Mouse (Mus musculus) MEL (cell line): ENCODE data around the gene Mrpl1. TPM values are rescaled to one million over a fixed set of nuclear protein-coding genes. Genes with fewer than 3 reads are reported as not detected.
A peak's percentile ranks its signal among the peaks of the same experiment; 100 is the strongest.

Source experiments
- DNase-seq: peaks from one replicate; pipeline ENCODE4 v3.0.0; 2011; ENCODE audit warnings: low read depth, low spot score
- H3K27ac ChIP-seq: 2 replicates; pipeline ENCODE4 v1.5.1; 2012; ENCODE audit warnings: low read depth, mild to moderate bottlenecking, control low read depth, low read length, moderate library complexity; ENCODE audit not compliant: control insufficient read depth
- H3K27me3 ChIP-seq, 2 experiments: fragments of 150-350 bp in 1 of 2; sonication (generic) in 1 of 2; 2 replicates each; pipeline ENCODE4 v1.6.1; 2012; ENCODE audit warnings: low read length in 2 of 2, mild to moderate bottlenecking in 2 of 2, improper control_type of control experiment in 1 of 2, moderate library complexity in 1 of 2; ENCODE audit not compliant: insufficient read depth in 2 of 2, control insufficient read depth in 1 of 2
- H3K36me3 ChIP-seq, 2 experiments: 2 replicates each; pipeline ENCODE4 v1.6.1; 2012 to 2014; ENCODE audit warnings: low read length in 2 of 2, improper control_type of control experiment in 1 of 2, inconsistent platforms in 1 of 2, mild to moderate bottlenecking in 1 of 2; ENCODE audit not compliant: insufficient read depth in 2 of 2, control insufficient read depth in 1 of 2
- H3K4me1 ChIP-seq, 2 experiments: fragments of 150-350 bp in 1 of 2; sonication (generic) in 1 of 2; 2 replicates each; pipeline ENCODE4 v1.6.1; 2012; ENCODE audit warnings: low read length in 2 of 2, improper control_type of control experiment in 1 of 2, mild to moderate bottlenecking in 1 of 2; ENCODE audit not compliant: insufficient read depth in 2 of 2, control insufficient read depth in 1 of 2
- H3K4me3 ChIP-seq, 2 experiments: fragments of 150-350 bp in 1 of 2; sonication (generic) in 1 of 2; 2 replicates each; pipeline ENCODE4 v1.5.1; 2012; ENCODE audit warnings: low read depth in 2 of 2, low read length in 2 of 2, mild to moderate bottlenecking in 2 of 2, moderate library complexity in 2 of 2, control low read depth in 1 of 2, improper control_type of control experiment in 1 of 2; ENCODE audit not compliant: control insufficient read depth in 1 of 2, insufficient read depth in 1 of 2
- H3K79me2 ChIP-seq: 2 replicates; pipeline ENCODE4 v1.6.1; 2012; ENCODE audit warnings: mild to moderate bottlenecking, low read length, moderate library complexity; ENCODE audit not compliant: control insufficient read depth, poor library complexity, insufficient read depth
- H3K9ac ChIP-seq: 2 replicates; pipeline ENCODE4 v1.6.1; 2012; ENCODE audit warnings: low read depth, mild to moderate bottlenecking, control low read depth, low read length, moderate library complexity; ENCODE audit not compliant: control insufficient read depth, poor library complexity, severe bottlenecking
- H3K9me3 ChIP-seq: fragments of 150-350 bp; sonication (generic); replicated peaks from 2 replicates; pipeline ENCODE4 v1.6.1; 2012; ENCODE audit warnings: mild to moderate bottlenecking, low read length, improper control_type of control experiment, moderate library complexity; ENCODE audit not compliant: insufficient read depth
- BHLHE40 ChIP-seq: IDR thresholded peaks from 2 replicates; pipeline ENCODE4 v1.6.1; 2012; ENCODE audit warnings: low read depth, mild to moderate bottlenecking, inconsistent platforms, low read length, improper control_type of control experiment, borderline replicate concordance
- CTCF ChIP-seq, 3 experiments: IDR thresholded peaks in 2 of 3; conservative IDR thresholded peaks in 1 of 3; 2 replicates each; pipeline ENCODE4 v1.5.1; 2011 to 2012; ENCODE audit warnings: low read length in 3 of 3, low read depth in 2 of 3, mild to moderate bottlenecking in 2 of 3, improper control_type of control experiment in 1 of 3, inconsistent platforms in 1 of 3, mixed read lengths in 1 of 3, moderate library complexity in 1 of 3; ENCODE audit not compliant: control insufficient read depth in 1 of 3, insufficient read depth in 1 of 3, poor library complexity in 1 of 3, severe bottlenecking in 1 of 3
- E2F4 ChIP-seq: IDR thresholded peaks from 2 replicates; pipeline ENCODE4 v1.6.1; 2011; ENCODE audit warnings: low read depth, low read length, improper control_type of control experiment, borderline replicate concordance
- ELF1 ChIP-seq: IDR thresholded peaks from 2 replicates; pipeline ENCODE4 v1.6.1; 2014; ENCODE audit warnings: low read depth, mild to moderate bottlenecking, inconsistent platforms, low read length, improper control_type of control experiment, moderate library complexity
- EP300 ChIP-seq, 2 experiments: IDR thresholded peaks; 2 replicates each; pipeline ENCODE4 v1.6.1; 2011; ENCODE audit warnings: improper control_type of control experiment in 2 of 2, low read length in 2 of 2, low read depth in 1 of 2, mild to moderate bottlenecking in 1 of 2
- GABPA ChIP-seq: IDR thresholded peaks from 2 replicates; pipeline ENCODE4 v1.6.1; 2012; ENCODE audit warnings: low read depth, mild to moderate bottlenecking, inconsistent platforms, low read length, improper control_type of control experiment, moderate library complexity
- GATA1 ChIP-seq: IDR thresholded peaks from 2 replicates; pipeline ENCODE4 v1.6.1; 2011; ENCODE audit warnings: low read depth, low read length, improper control_type of control experiment
- HCFC1 ChIP-seq: IDR thresholded peaks from 2 replicates; pipeline ENCODE4 v1.6.1; 2012; ENCODE audit warnings: low read depth, mild to moderate bottlenecking, inconsistent platforms, low read length, improper control_type of control experiment, moderate library complexity
- MAZ ChIP-seq: IDR thresholded peaks from 2 replicates; pipeline ENCODE4 v1.6.1; 2012; ENCODE audit warnings: low read depth, mild to moderate bottlenecking, inconsistent platforms, low read length, improper control_type of control experiment
- MXI1 ChIP-seq: IDR thresholded peaks from 2 replicates; pipeline ENCODE4 v1.6.1; 2011; ENCODE audit warnings: mild to moderate bottlenecking, low read depth, low read length, improper control_type of control experiment
- NELFE ChIP-seq: IDR thresholded peaks from 2 replicates; pipeline ENCODE4 v1.6.1; 2011; ENCODE audit warnings: low read depth, low read length, improper control_type of control experiment
- POLR2A ChIP-seq, 2 experiments: IDR thresholded peaks; 2 replicates each; pipeline ENCODE4 v1.6.1; 2011 to 2012; ENCODE audit warnings: low read length in 2 of 2, mild to moderate bottlenecking in 2 of 2, control low read depth in 1 of 2, improper control_type of control experiment in 1 of 2, low read depth in 1 of 2, moderate library complexity in 1 of 2; ENCODE audit not compliant: control insufficient read depth in 1 of 2, insufficient read depth in 1 of 2, poor library complexity in 1 of 2
- POLR2AphosphoS2 ChIP-seq: IDR thresholded peaks from 2 replicates; pipeline ENCODE4 v1.6.1; 2011; ENCODE audit warnings: low read length, improper control_type of control experiment
- POLR2AphosphoS5 ChIP-seq: IDR thresholded peaks from 2 replicates; pipeline ENCODE4 v1.6.1; 2012; ENCODE audit warnings: low read depth, borderline replicate concordance, mild to moderate bottlenecking, inconsistent platforms, low read length, moderate library complexity, mixed read lengths
- RAD21 ChIP-seq: IDR thresholded peaks from 2 replicates; pipeline ENCODE4 v1.6.1; 2011; ENCODE audit warnings: mild to moderate bottlenecking, low read depth, low read length, improper control_type of control experiment
- SIN3A ChIP-seq: IDR thresholded peaks from 2 replicates; pipeline ENCODE4 v1.6.1; 2012; ENCODE audit warnings: low read length, improper control_type of control experiment, inconsistent platforms
- SMC3 ChIP-seq: IDR thresholded peaks from 2 replicates; pipeline ENCODE4 v1.6.1; 2011; ENCODE audit warnings: low read depth, low read length, improper control_type of control experiment
- TAL1 ChIP-seq: IDR thresholded peaks from 2 replicates; pipeline ENCODE4 v1.6.1; 2012; ENCODE audit warnings: mild to moderate bottlenecking, inconsistent platforms, low read length, moderate library complexity, mixed read lengths
- TBP ChIP-seq: IDR thresholded peaks from 2 replicates; pipeline ENCODE4 v1.8.0; 2011; ENCODE audit warnings: low read depth, low read length, improper control_type of control experiment
- UBTF ChIP-seq: IDR thresholded peaks from 2 replicates; pipeline ENCODE4 v1.6.1; 2012; ENCODE audit warnings: low read depth, mild to moderate bottlenecking, inconsistent platforms, low read length, improper control_type of control experiment, moderate library complexity, borderline replicate concordance; ENCODE audit not compliant: insufficient read depth
- USF1 ChIP-seq: IDR thresholded peaks from 2 replicates; pipeline ENCODE4 v1.6.1; 2014; ENCODE audit warnings: low read depth, mild to moderate bottlenecking, inconsistent platforms, low read length, improper control_type of control experiment, moderate library complexity
- USF2 ChIP-seq, 2 experiments: IDR thresholded peaks; 2 replicates each; pipeline ENCODE4 v1.6.1; 2011 to 2012; ENCODE audit warnings: improper control_type of control experiment in 2 of 2, low read length in 2 of 2, borderline replicate concordance in 1 of 2, inconsistent platforms in 1 of 2, low read depth in 1 of 2, mild to moderate bottlenecking in 1 of 2; ENCODE audit not compliant: insufficient read depth in 1 of 2
- ZKSCAN1 ChIP-seq: IDR thresholded peaks from 2 replicates; pipeline ENCODE4 v1.6.1; 2012; ENCODE audit warnings: low read depth, mild to moderate bottlenecking, inconsistent platforms, low read length, improper control_type of control experiment, moderate library complexity
- ZNF384 ChIP-seq: IDR thresholded peaks from 2 replicates; pipeline ENCODE4 v1.6.1; 2012; ENCODE audit warnings: low read depth, mild to moderate bottlenecking, inconsistent platforms, low read length, improper control_type of control experiment
- polyA plus RNA-seq, 2 experiments: library from polyadenylated mRNA; stranded (reverse) in 1 of 2; unstranded in 1 of 2; fragments of >175 nt in 1 of 2; fragments of >200 nt in 1 of 2; gene quantifications; 2 replicates each; pipeline versions ENCODE4 v1.2.1 to v1.2.4; 2012; ENCODE audit warnings: low replicate concordance in 2 of 2, low read depth in 1 of 2; ENCODE audit not compliant: insufficient read length in 2 of 2, insufficient read depth in 1 of 2, missing spikeins in 1 of 2
- total RNA-seq: library from RNA; depleted of rRNA; stranded (reverse); fragments of 300-350 nt; gene quantifications from 2 replicates; pipeline ENCODE4 v1.2.3, GENCODE M21; 2012

Mrpl1 gene
- total and polyA plus RNA-seq, 3 experiments, result 22.0 to 26.2 TPM; not detected in 1

DNA sequence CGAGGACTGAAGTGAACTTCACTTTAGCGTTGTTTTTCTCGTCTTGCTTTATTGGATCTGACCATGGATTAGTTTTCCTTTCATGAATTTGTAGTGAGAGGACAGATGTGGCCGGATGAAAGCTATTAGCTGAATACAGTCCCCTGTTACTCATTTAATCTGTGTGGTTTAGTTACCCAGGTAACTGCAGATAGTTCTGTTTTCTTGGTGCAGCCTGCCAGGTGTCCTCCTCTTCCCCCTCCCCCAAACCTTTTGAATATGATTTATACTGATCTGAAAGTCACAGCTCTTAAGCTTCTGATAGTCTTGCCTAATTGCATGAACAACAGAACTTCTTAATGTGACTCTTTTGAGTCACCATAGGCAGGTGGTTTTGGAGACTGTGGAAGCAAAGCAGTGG is 10.2 kb downstream of the Mrpl1 start:
- H3K4me1 ChIP-seq, result peaks cover 18 to 26% of the 10 kb centered on the region in 2 experiments
- H3K9ac ChIP-seq, result no peak overlapping the region
- peaks cover 20% of the 10 kb centered on the region for H3K79me2 ChIP-seq
- H3K27ac ChIP-seq, result no peak overlapping the region
- peak; percentile 18 for DNase-seq
- no peaks in the 10 kb centered on the region for H3K27me3 ChIP-seq
- H3K9me3 ChIP-seq, result no peaks in the 10 kb centered on the region
- H3K4me3 ChIP-seq, result no peak overlapping the region
- peaks cover 3 to 40% of the 10 kb centered on the region in 2 experiments; a peak in 2 of 4 replicates for H3K36me3 ChIP-seq
- TF ChIP-seq SIN3A, result no peak
- no peak for TF ChIP-seq USF1
- no peak for TF ChIP-seq RAD21
- TF ChIP-seq TAL1, result no peak
- TF ChIP-seq BHLHE40, result no peak

GRCm38 (mm10) chr5:96221298-96221697 is 12.0 kb downstream of the Mrpl1 start:
- DNase-seq, result peak; percentile 44
- no peak overlapping the region for H3K4me3 ChIP-seq
- H3K9ac ChIP-seq, result no peak overlapping the region
- no peak overlapping the region for H3K27ac ChIP-seq
- H3K9me3 ChIP-seq, result no peaks in the 10 kb centered on the region
- peak; percentile 26; the same call in 1 of the 2 replicates for TF ChIP-seq GATA1
- TF ChIP-seq HCFC1, result no peak
- no peak for TF ChIP-seq USF2 (IDR thresholded peaks at IDR 0.05; ENCODE audit: borderline replicate concordance in 1 of 2, insufficient read depth in 1 of 2, low read depth in 1 of 2, low read length in 2 of 2)
- TF ChIP-seq EP300 (IDR thresholded peaks at IDR 0.05; ENCODE audit: low read depth in 1 of 2, low read length in 2 of 2), result 0 out of 4 replicates have a peak, but pooled peaks of 1 of the 2 experiments have one; percentile 27
- TF ChIP-seq ZNF384, result peak; percentile 62
- TF ChIP-seq CTCF (IDR thresholded peaks at IDR 0.05 in 2 of 3, conservative IDR thresholded peaks at IDR 0.05 in 1 of 3; ENCODE audit: control insufficient read depth in 1 of 3, insufficient read depth in 1 of 3, low read depth in 2 of 3, low read length in 3 of 3, poor library complexity in 1 of 3, severe bottlenecking in 1 of 3), result no peak
- no peak for TF ChIP-seq E2F4
- H3K27me3 ChIP-seq, result no peaks in the 10 kb centered on the region
- H3K79me2 ChIP-seq, result peaks cover 20% of the 10 kb centered on the region
- H3K36me3 ChIP-seq, result peaks cover 3 to 40% of the 10 kb centered on the region in 2 experiments
- H3K4me1 ChIP-seq, result peaks cover 18 to 26% of the 10 kb centered on the region in 2 experiments

- no peaks in the 10 kb centered on the region for H3K27me3 ChIP-seq
- H3K36me3 ChIP-seq, result peaks cover 3 to 40% of the 10 kb centered on the region in 2 experiments
- no peak overlapping the region for H3K4me3 ChIP-seq
- H3K9ac ChIP-seq, result no peak overlapping the region
- H3K27ac ChIP-seq, result peak overlapping the region; percentile 59
- H3K79me2 ChIP-seq, result peaks cover 16% of the 10 kb centered on the region
- peak; percentile 78 for DNase-seq
- no peaks in the 10 kb centered on the region for H3K9me3 ChIP-seq
- H3K4me1 ChIP-seq, result peaks cover 18 to 26% of the 10 kb centered on the region in 2 experiments
- TF ChIP-seq MXI1 (no peak), POLR2AphosphoS2 (no peak), TBP (no peak), HCFC1 (no peak), GABPA (no peak), MAZ (no peak), SIN3A (no peak; the same call in 1 of the 2 replicates), SMC3 (no peak), NELFE (no peak), GATA1 (peak; percentile 40), ELF1 (peak; percentile 65; the same call in 1 of the 2 replicates), USF2 (IDR thresholded peaks at IDR 0.05; ENCODE audit: borderline replicate concordance in 1 of 2, insufficient read depth in 1 of 2, low read depth in 1 of 2, low read length in 2 of 2) (no peak), POLR2AphosphoS5 (no peak), POLR2A (IDR thresholded peaks at IDR 0.05; ENCODE audit: control insufficient read depth in 1 of 2, insufficient read depth in 1 of 2, low read depth in 1 of 2, low read length in 2 of 2, poor library complexity in 1 of 2) (no peak), ZKSCAN1 (no peak), TAL1 (peak; percentile 86), UBTF (no peak), ZNF384 (no peak)
Observed at GRCm38 (mm10) chr5:96221812-96222585, 12.7 kb downstream of the Mrpl1 start.
